Mouse (Mus musculus): ENCODE measurements around the gene Snupn. TPM values are rescaled to one million over a fixed set of nuclear protein-coding genes. Genes with fewer than 3 reads are reported as not detected.
"Not testable (repeated sequence)": the region's sequence is repeated elsewhere in the genome, so short reads cannot be mapped to it uniquely, and the experiment has no call there.

Snupn gene
- polyA plus RNA-seq, 1 experiment from 2014 or later: 16.5 TPM

GRCm38 (mm10) chr9:56938374-56938773 is 12.3 kb upstream of the Snupn start:
- Histone ChIP-seq H3K4me3 (ENCODE audit: low read depth, low read length) (peak overlapping the region; percentile 74), H3K27me3 (replicated peaks; ENCODE audit: control insufficient read depth, insufficient read depth, low read length) (no peaks in the 10 kb centered on the region), H3K4me1 (replicated peaks; ENCODE audit: control insufficient read depth, insufficient read depth, low read length) (peaks cover 11% of the 10 kb centered on the region; the same call in 1 of the 2 replicates), H3K9me3 (ENCODE audit: control insufficient read depth, low read length) (no peaks in the 10 kb centered on the region), H3K36me3 (ENCODE audit: control insufficient read depth, insufficient read depth, low read length) (no peaks in the 10 kb centered on the region), H3K4me2 (ENCODE audit: low read length) (peak overlapping the region; percentile 68), H3K27ac (ENCODE audit: low read depth) (peak overlapping the region; percentile 84), H3K9ac (ENCODE audit: low read length) (peak overlapping the region; percentile 63)
- WGBS: under 1% methylated on average over 7 of the region's 7 CpGs
- no peak for ATAC-seq (replicated peaks; ENCODE audit: low FRiP score, low TSS enrichment, low read depth)
- no peak for DNase-seq (ENCODE audit: low spot score)

DNA sequence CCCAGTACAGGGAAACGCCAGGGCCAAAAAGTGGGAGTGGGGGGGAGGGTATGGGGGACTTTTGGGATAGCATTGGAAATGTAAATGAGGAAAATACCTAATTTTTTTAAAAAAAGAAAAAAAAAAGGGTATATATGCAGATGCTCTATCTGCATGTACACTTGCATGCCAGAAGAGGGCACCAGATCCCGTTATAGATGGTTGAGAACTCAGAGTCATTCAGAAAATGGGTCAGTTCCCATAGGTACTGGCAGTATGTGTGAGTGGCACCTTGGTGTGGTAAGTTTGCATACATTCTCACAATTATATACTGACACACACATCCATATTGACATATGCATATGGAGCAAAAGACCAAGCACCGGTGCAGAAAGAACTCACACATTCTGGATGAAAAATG is 3.2 kb upstream of the Snupn start:
- not testable (repeated sequence) for H3K4me1 ChIP-seq (replicated peaks; ENCODE audit: control insufficient read depth, insufficient read depth, low read length); H3K4me3 ChIP-seq (ENCODE audit: low read depth, low read length); H3K4me2 ChIP-seq (ENCODE audit: low read length); H3K27ac ChIP-seq (ENCODE audit: low read depth); H3K27me3 ChIP-seq (replicated peaks; ENCODE audit: control insufficient read depth, insufficient read depth, low read length); H3K9me3 ChIP-seq (ENCODE audit: control insufficient read depth, low read length); H3K9ac ChIP-seq (ENCODE audit: low read length); H3K36me3 ChIP-seq (ENCODE audit: control insufficient read depth, insufficient read depth, low read length); ATAC-seq (replicated peaks; ENCODE audit: low FRiP score, low TSS enrichment, low read depth)
- 26% methylated on average over 3 of the region's 3 CpGs for WGBS
- peak; percentile 67 for DNase-seq (ENCODE audit: low spot score)

DNA sequence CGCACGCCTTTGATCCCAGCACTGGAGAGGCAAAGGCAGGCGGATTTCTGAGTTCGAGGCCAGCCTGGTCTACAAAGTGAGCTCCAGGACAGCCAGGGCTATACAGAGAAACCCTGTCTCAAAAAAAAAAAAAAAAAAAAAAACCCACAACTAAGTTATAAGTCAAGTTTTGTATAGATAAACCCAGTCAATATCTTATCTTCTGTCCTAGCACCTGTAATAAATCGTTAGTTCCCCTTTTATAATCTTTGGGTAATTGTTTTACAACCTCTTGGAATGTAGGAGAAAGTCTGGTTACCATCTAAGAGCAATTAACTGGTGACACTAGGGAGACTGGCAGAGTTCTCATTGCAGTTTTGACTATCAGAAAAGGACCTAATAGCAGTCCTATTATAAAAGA is 2.0 kb upstream of the Snupn start:
- 25% methylated on average over 5 of the region's 5 CpGs for WGBS
- not testable (repeated sequence) for H3K4me3 ChIP-seq (ENCODE audit: low read depth, low read length); DNase-seq (ENCODE audit: low spot score); H3K4me1 ChIP-seq (replicated peaks; ENCODE audit: control insufficient read depth, insufficient read depth, low read length); H3K36me3 ChIP-seq (ENCODE audit: control insufficient read depth, insufficient read depth, low read length); H3K4me2 ChIP-seq (ENCODE audit: low read length); ATAC-seq (replicated peaks; ENCODE audit: low FRiP score, low TSS enrichment, low read depth); H3K27me3 ChIP-seq (replicated peaks; ENCODE audit: control insufficient read depth, insufficient read depth, low read length); H3K27ac ChIP-seq (ENCODE audit: low read depth); H3K9ac ChIP-seq (ENCODE audit: low read length); H3K9me3 ChIP-seq (ENCODE audit: control insufficient read depth, low read length)

DNA sequence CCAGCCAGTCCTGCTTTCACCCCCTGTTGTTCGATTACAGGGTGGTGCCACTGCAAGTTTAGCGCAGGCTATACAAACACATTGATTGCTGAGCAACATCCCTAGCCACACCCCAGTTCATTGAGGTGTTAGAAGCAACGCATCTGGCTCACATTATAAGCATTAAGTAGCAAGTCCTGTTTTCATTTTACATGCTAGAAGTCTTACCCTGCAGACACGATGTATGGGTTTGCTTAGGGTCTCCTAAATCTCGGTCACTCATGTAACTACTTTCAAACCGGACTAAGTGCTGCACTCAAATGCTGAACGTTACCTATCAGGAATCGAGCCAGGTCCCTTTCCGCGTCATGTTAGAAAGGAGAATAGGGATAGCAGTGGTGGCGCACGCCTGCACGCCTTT is 911 bp upstream of the Snupn start:
- DNase-seq (ENCODE audit: low spot score): peak; percentile 57
- Histone ChIP-seq H3K9me3 (ENCODE audit: control insufficient read depth, low read length) (no peaks in the 10 kb centered on the region), H3K27me3 (replicated peaks; ENCODE audit: control insufficient read depth, insufficient read depth, low read length) (no peaks in the 10 kb centered on the region), H3K4me1 (replicated peaks; ENCODE audit: control insufficient read depth, insufficient read depth, low read length) (peaks cover 5% of the 10 kb centered on the region), H3K4me3 (ENCODE audit: low read depth, low read length) (peak overlapping the region; percentile 23), H3K4me2 (ENCODE audit: low read length) (peak overlapping the region; percentile 45), H3K36me3 (ENCODE audit: control insufficient read depth, insufficient read depth, low read length) (no peaks in the 10 kb centered on the region), H3K27ac (ENCODE audit: low read depth) (no peak overlapping the region), H3K9ac (ENCODE audit: low read length) (0 out of 2 replicates have a peak overlapping the region, but pooled peaks have one; percentile 21)
- no peak for ATAC-seq (replicated peaks; ENCODE audit: low FRiP score, low TSS enrichment, low read depth)
- WGBS: 18% methylated on average over 13 of the region's 13 CpGs

DNA sequence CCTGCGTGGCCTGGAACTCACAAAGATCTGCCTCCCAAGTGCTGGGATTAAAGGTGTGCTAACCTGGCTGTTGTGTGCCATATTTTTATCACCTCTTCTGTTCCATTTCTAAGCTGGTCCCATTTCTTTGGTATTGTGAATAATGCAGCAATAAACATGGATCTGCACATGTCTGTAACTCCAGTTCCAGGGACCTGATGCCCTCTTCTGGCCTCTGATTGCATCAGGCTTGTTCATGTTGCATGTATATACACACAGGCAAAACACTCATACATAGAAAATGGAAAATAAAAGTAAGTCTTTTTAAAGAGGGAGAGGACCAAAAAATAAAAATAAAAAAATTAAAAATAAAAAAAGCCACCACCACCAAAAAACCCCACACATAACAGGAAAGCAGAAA is 2.9 kb downstream of the Snupn start:
- DNase-seq (ENCODE audit: low spot score): no peak
- H3K27ac ChIP-seq (ENCODE audit: low read depth): no peak overlapping the region
- peaks cover 5% of the 10 kb centered on the region; the same call in 1 of the 2 replicates for H3K36me3 ChIP-seq (ENCODE audit: control insufficient read depth, insufficient read depth, low read length)
- no peak for ATAC-seq (replicated peaks; ENCODE audit: low FRiP score, low TSS enrichment, low read depth)
- H3K4me1 ChIP-seq (replicated peaks; ENCODE audit: control insufficient read depth, insufficient read depth, low read length): peaks cover 5% of the 10 kb centered on the region
- no peak overlapping the region for H3K4me2 ChIP-seq (ENCODE audit: low read length)
- no peaks in the 10 kb centered on the region for H3K27me3 ChIP-seq (replicated peaks; ENCODE audit: control insufficient read depth, insufficient read depth, low read length)
- H3K9me3 ChIP-seq (ENCODE audit: control insufficient read depth, low read length): no peaks in the 10 kb centered on the region
- 83% methylated on average over 1 of the region's 1 CpGs for WGBS
- no peak overlapping the region for H3K4me3 ChIP-seq (ENCODE audit: low read depth, low read length)
- no peak overlapping the region for H3K9ac ChIP-seq (ENCODE audit: low read length)

- no peak overlapping the region for H3K4me3 ChIP-seq (ENCODE audit: low read depth, low read length)
- H3K36me3 ChIP-seq (ENCODE audit: control insufficient read depth, insufficient read depth, low read length): peaks cover 11% of the 10 kb centered on the region; the same call in 1 of the 2 replicates
- no peaks in the 10 kb centered on the region for H3K4me1 ChIP-seq (replicated peaks; ENCODE audit: control insufficient read depth, insufficient read depth, low read length)
- WGBS: 74% methylated on average over 7 of the region's 7 CpGs
- DNase-seq (ENCODE audit: low spot score) (no peak), ATAC-seq (replicated peaks; ENCODE audit: low FRiP score, low TSS enrichment, low read depth) (no peak)
- no peak overlapping the region for H3K27ac ChIP-seq (ENCODE audit: low read depth)
- H3K4me2 ChIP-seq (ENCODE audit: low read length): no peak overlapping the region
- no peaks in the 10 kb centered on the region for H3K9me3 ChIP-seq (ENCODE audit: control insufficient read depth, low read length)
- no peaks in the 10 kb centered on the region for H3K27me3 ChIP-seq (replicated peaks; ENCODE audit: control insufficient read depth, insufficient read depth, low read length)
- H3K9ac ChIP-seq (ENCODE audit: low read length): no peak overlapping the region
Observed at GRCm38 (mm10) chr9:56956966-56957675, 6.4 kb downstream of the Snupn start.

- Histone ChIP-seq H3K4me2 (ENCODE audit: low read length) (no peak overlapping the region), H3K36me3 (ENCODE audit: control insufficient read depth, insufficient read depth, low read length) (peaks cover 19% of the 10 kb centered on the region), H3K9ac (ENCODE audit: low read length) (no peak overlapping the region), H3K4me1 (replicated peaks; ENCODE audit: control insufficient read depth, insufficient read depth, low read length) (no peaks in the 10 kb centered on the region), H3K27ac (ENCODE audit: low read depth) (no peak overlapping the region), H3K9me3 (ENCODE audit: control insufficient read depth, low read length) (no peaks in the 10 kb centered on the region), H3K4me3 (ENCODE audit: low read depth, low read length) (no peak overlapping the region), H3K27me3 (replicated peaks; ENCODE audit: control insufficient read depth, insufficient read depth, low read length) (no peaks in the 10 kb centered on the region)
- WGBS: 91% methylated on average over 2 of the region's 2 CpGs
- ATAC-seq (replicated peaks; ENCODE audit: low FRiP score, low TSS enrichment, low read depth) (no peak), DNase-seq (ENCODE audit: low spot score) (no peak)
Observed at GRCm38 (mm10) chr9:56958689-56959088, 8.0 kb downstream of the Snupn start.

DNA sequence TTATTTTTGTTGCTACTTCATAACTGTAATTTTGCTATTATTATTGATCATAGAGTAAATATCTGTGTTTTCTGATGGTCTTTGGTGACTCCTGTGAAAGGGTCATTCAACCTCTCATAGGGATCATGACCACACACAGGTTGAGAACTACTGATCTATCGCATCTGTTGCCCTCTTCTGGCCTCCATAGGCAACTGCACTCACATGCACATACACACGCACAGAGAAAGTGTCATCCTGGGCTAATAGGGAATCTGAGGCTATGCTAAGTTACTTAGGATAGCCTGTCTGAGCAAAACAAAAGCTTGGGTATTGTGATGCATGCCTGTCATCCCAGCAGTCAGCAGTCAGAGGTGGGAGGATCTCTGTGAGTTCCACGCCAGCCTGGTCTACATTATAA is 10.9 kb downstream of the Snupn start:
- no peak for ATAC-seq (replicated peaks; ENCODE audit: low FRiP score, low TSS enrichment, low read depth)
- Histone ChIP-seq H3K9ac (ENCODE audit: low read length) (no peak overlapping the region), H3K4me3 (ENCODE audit: low read depth, low read length) (no peak overlapping the region), H3K36me3 (ENCODE audit: control insufficient read depth, insufficient read depth, low read length) (peaks cover 23% of the 10 kb centered on the region), H3K9me3 (ENCODE audit: control insufficient read depth, low read length) (no peaks in the 10 kb centered on the region), H3K4me2 (ENCODE audit: low read length) (no peak overlapping the region), H3K27ac (ENCODE audit: low read depth) (no peak overlapping the region), H3K4me1 (replicated peaks; ENCODE audit: control insufficient read depth, insufficient read depth, low read length) (no peaks in the 10 kb centered on the region), H3K27me3 (replicated peaks; ENCODE audit: control insufficient read depth, insufficient read depth, low read length) (no peaks in the 10 kb centered on the region)
- DNase-seq (ENCODE audit: low spot score): no peak
- 93% methylated on average over 3 of the region's 3 CpGs for WGBS

GRCm38 (mm10) chr9:56970158-56970557 is 19.5 kb downstream of the Snupn start:
- H3K36me3 ChIP-seq (ENCODE audit: control insufficient read depth, insufficient read depth, low read length): peaks cover 6% of the 10 kb centered on the region
- no peak for ATAC-seq (replicated peaks; ENCODE audit: low FRiP score, low TSS enrichment, low read depth)
- H3K9me3 ChIP-seq (ENCODE audit: control insufficient read depth, low read length): no peaks in the 10 kb centered on the region
- no peaks in the 10 kb centered on the region for H3K4me1 ChIP-seq (replicated peaks; ENCODE audit: control insufficient read depth, insufficient read depth, low read length)
- no peak overlapping the region for H3K4me3 ChIP-seq (ENCODE audit: low read depth, low read length)
- no peaks in the 10 kb centered on the region for H3K27me3 ChIP-seq (replicated peaks; ENCODE audit: control insufficient read depth, insufficient read depth, low read length)
- WGBS: 91% methylated on average over 2 of the region's 2 CpGs
- no peak overlapping the region for H3K4me2 ChIP-seq (ENCODE audit: low read length)
- H3K9ac ChIP-seq (ENCODE audit: low read length): no peak overlapping the region
- no peak overlapping the region for H3K27ac ChIP-seq (ENCODE audit: low read depth)
- no peak for DNase-seq (ENCODE audit: low spot score)
